Mouse (Mus musculus): ENCODE data around the gene Hist1h4f.
A peak's percentile ranks its signal among the peaks of the same experiment; 100 is the strongest.

GRCm38 (mm10) chr13:23530901-23531875 is 20.3 kb downstream of the Hist1h4f start, which contains the start of gene Hist1h4h:
- no peak for TF ChIP-seq CTCF (IDR thresholded peaks at IDR 0.05)
- TF ChIP-seq EP300 (IDR thresholded peaks at IDR 0.05) = peak; percentile 82

Measured in lung, postnatal 0 days (tissue).